8 mouse cellular contexts compared by ENCODE assay signal in genomic region chr8:126885554-126886485, GRCm38 (mm10). TPM values are rescaled to one million over a fixed set of nuclear protein-coding genes. Genes with fewer than 3 reads are reported as not detected.
DNase-seq lines count a peak whose midpoint lies in the region; ATAC-seq lines count a peak whose summit lies in the region.

No protein-coding gene starts in this region.

- 68% methylated on average over 13 of the region's 13 CpGs for WGBS in intestine, embryonic 14.5 days

- no peak overlapping the region for H3K4me2 ChIP-seq in intestine, embryonic 14.5 days (ENCODE audit: low read length)

- intact Hi-C loops in gastrocnemius, postnatal 14 days (cut with DNase I; ENCODE audit: low total_unique reads) = no loop called here
- intact Hi-C loops in gastrocnemius, postnatal 36 days (cut with DNase I) = no loop called here
- intact Hi-C loops in left cerebral cortex, postnatal 36 days (cut with DNase I) = no loop called here

- no peak overlapping the region for H3K9ac ChIP-seq in intestine, embryonic 14.5 days (ENCODE audit: low read length)

- H3K4me3 ChIP-seq in intestine, embryonic 14.5 days (ENCODE audit: low read depth, low read length) = no peak overlapping the region

- ATAC-seq in CD4-positive, CD25-positive, alpha-beta regulatory T cell, adult 4 months = peak; percentile 15
- ATAC-seq in intestine, embryonic 14.5 days (replicated peaks; ENCODE audit: low FRiP score, low TSS enrichment, low read depth) = no peak

- H3K4me1 ChIP-seq in intestine, embryonic 14.5 days (replicated peaks; ENCODE audit: control insufficient read depth, insufficient read depth, low read length) = peaks cover 4% of the 10 kb centered on the region; the same call in 1 of the 2 replicates

- peak overlapping the region; percentile 57; the same call in 1 of the 2 replicates for H3K27ac ChIP-seq in intestine, embryonic 14.5 days (ENCODE audit: low read depth)

- H3K9me3 ChIP-seq in intestine, embryonic 14.5 days (ENCODE audit: control insufficient read depth, low read length) = no peaks in the 10 kb centered on the region

- peak; percentile 33 for DNase-seq in gastrocnemius, postnatal 14 days
- DNase-seq in gastrocnemius, postnatal 36 days = no peak
- peak; percentile 42 for DNase-seq in c-Kit-positive CD71-positive TER-119-negative erythroid progenitor cells, embryonic 14.5 days (ENCODE audit: low read depth)
- DNase-seq in intestine, embryonic 14.5 days (ENCODE audit: low spot score) = no peak
- peak; percentile 67 for DNase-seq in lung, postnatal 36 days
- DNase-seq in right cerebral cortex, postnatal 4 days = no peak
- DNase-seq in left cerebral cortex, postnatal 36 days (ENCODE audit: low spot score in 2 of 2) = no peak

- H3K27me3 ChIP-seq in intestine, embryonic 14.5 days (replicated peaks; ENCODE audit: control insufficient read depth, insufficient read depth, low read length) = no peaks in the 10 kb centered on the region

- no peaks in the 10 kb centered on the region for H3K36me3 ChIP-seq in intestine, embryonic 14.5 days (ENCODE audit: control insufficient read depth, insufficient read depth, low read length)

RNA-seq across cellular contexts. Expression of gene Tomm20, which starts 59.8 kb away (rescaled TPM):
- 100 to 1,000 TPM in 1 of 2 experiments, 10 to 100 TPM in 1; 89.7 to 106 TPM for total RNA-seq in gastrocnemius, postnatal 14 days (2021)
- 10 to 100 TPM; 73.0 to 86.8 TPM for total RNA-seq in gastrocnemius, postnatal 36 days (2021)
- polyA plus RNA-seq in CD4-positive, CD25-positive, alpha-beta regulatory T cell, adult 4 months (2017; shearing (Covaris generic)) = 10 to 100 TPM; 28.5 to 80.4 TPM
- polyA plus RNA-seq in intestine, embryonic 14.5 days (2014; fragmentation: Nextera tagmentation; extraction: Ambion mirVana) = 297 TPM in 2 replicates
- 100 to 1,000 TPM; 186 to 201 TPM for total RNA-seq in left cerebral cortex, postnatal 36 days (2021)

Comparison
In these comparisons a context has a peak if more than half of its experiments do, and no peak if none do; other contexts are left out.
1. DNase-seq: peak in gastrocnemius, postnatal 14 days (single experiment), c-Kit-positive CD71-positive TER-119-negative erythroid progenitor cells, embryonic 14.5 days (single experiment) and lung, postnatal 36 days (single experiment); none in gastrocnemius, postnatal 36 days (0 of 2), intestine, embryonic 14.5 days (single experiment), right cerebral cortex, postnatal 4 days (single experiment) and left cerebral cortex, postnatal 36 days (0 of 2).